In the genomic region with DNA sequence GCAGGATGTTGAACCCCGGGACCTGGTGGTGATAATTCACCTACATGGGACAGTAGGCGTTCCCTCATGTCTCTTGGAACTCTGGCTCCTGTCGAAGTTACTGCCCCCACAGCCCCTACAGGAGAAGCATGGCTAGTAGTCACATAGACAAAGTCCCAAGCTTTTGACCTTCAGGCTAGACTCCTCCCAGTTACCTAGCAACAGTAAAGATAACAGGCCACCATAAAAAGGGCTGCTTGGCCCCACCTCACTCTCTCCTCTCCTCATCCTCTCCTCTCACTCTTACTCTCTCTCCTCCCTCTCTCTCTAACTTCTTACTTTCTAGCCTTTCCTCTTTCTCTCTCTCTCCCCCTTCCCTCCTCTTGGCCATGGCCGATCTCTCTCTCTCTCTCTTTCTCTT, we compare ENCODE assay signal across 20 mouse cellular contexts. TPM values are rescaled to one million over a fixed set of nuclear protein-coding genes. Genes with fewer than 3 reads are reported as not detected.
A peak's percentile ranks its signal among the peaks of the same experiment; 100 is the strongest.
DNase-seq lines count a peak whose midpoint lies in the region; TF ChIP-seq lines count a peak whose summit lies in the region.
"Had no signal": no experiment of that assay in that cellular context is flagged by ENCODE, and none has a peak within 500 bp of the region (broad histone marks: within the 10 kb centered on the region; RNA-seq: fewer than 3 reads in every experiment).

No protein-coding gene starts in this region.

- in situ Hi-C loops in ES-E14 (cut with MboI; ENCODE audit: low sequenced_read_pairs in 2 of 2, unreplicated experiment in 2 of 2) = no loop called here

- H3K9me3 ChIP-seq in ES-E14 (ENCODE audit: control insufficient read depth, insufficient read depth, low read depth, low read length) = no peaks in the 10 kb centered on the region
- H3K9me3 ChIP-seq: embryonic facial prominence, embryonic 13.5 days; embryonic facial prominence, embryonic 15.5 days had no signal

- H3K36me3 ChIP-seq in ES-E14 (ENCODE audit: control insufficient read depth, insufficient read depth, low read length, poor library complexity, severe bottlenecking) = peaks cover 3% of the 10 kb centered on the region; the same call in 1 of the 2 replicates
- H3K36me3 ChIP-seq: embryonic facial prominence, embryonic 13.5 days; embryonic facial prominence, embryonic 15.5 days; forebrain, embryonic 10.5 days; forebrain, embryonic 12.5 days had no signal

- no peak overlapping the region for H3K9ac ChIP-seq in ES-E14 (ENCODE audit: insufficient read depth, low read depth, low read length, poor library complexity, severe bottlenecking)
- H3K9ac ChIP-seq: embryonic facial prominence, embryonic 13.5 days; embryonic facial prominence, embryonic 15.5 days; forebrain, embryonic 12.5 days had no signal

- no peak overlapping the region for H3K4me3 ChIP-seq in ES-E14 (ENCODE audit: insufficient read depth in 1 of 2, low read depth in 1 of 2, low read length in 2 of 2, poor library complexity in 1 of 2, severe bottlenecking in 1 of 2)
- H3K4me3 ChIP-seq: embryonic facial prominence, embryonic 13.5 days; embryonic facial prominence, embryonic 15.5 days; erythroblast, embryonic 14.5 days; forebrain, embryonic 10.5 days; forebrain, embryonic 12.5 days had no signal

- H3K27ac ChIP-seq in ES-E14 (ENCODE audit: insufficient read depth, low read depth, low read length, poor library complexity, severe bottlenecking) = peak overlapping the region; percentile 8; the same call in 1 of the 2 replicates
- H3K27ac ChIP-seq: embryonic facial prominence, embryonic 13.5 days; embryonic facial prominence, embryonic 15.5 days; forebrain, embryonic 10.5 days; forebrain, embryonic 12.5 days had no signal

- peaks cover 4 to 5% of the 10 kb centered on the region in 2 experiments; a peak in 3 of 4 replicates for H3K4me1 ChIP-seq in ES-E14 (ENCODE audit: control insufficient read depth in 2 of 2, insufficient read depth in 2 of 2, low read length in 2 of 2, poor library complexity in 1 of 2)
- H3K4me1 ChIP-seq: embryonic facial prominence, embryonic 13.5 days; embryonic facial prominence, embryonic 15.5 days; forebrain, embryonic 10.5 days; forebrain, embryonic 12.5 days had no signal

- DNase-seq in ES-CJ7 (ENCODE audit: low read depth, low spot score) = peak; percentile 58
- DNase-seq in ES-E14 (ENCODE audit: low read depth, low spot score) = no peak
- DNase-seq in ZHBTc4 (ENCODE audit: low read depth, low spot score) = peak; percentile 55
- no peak for DNase-seq in lung, postnatal 14 days
- no peak for DNase-seq in neural tube, embryonic 10.5 days (ENCODE audit: extremely low spot score, low spot score)
- DNase-seq: adrenal gland, adult 2 months; adrenal gland, postnatal 10 days; adrenal gland, postnatal 25 days; cerebellum, adult 11 months; cerebellum, adult 18-20 months; cerebellum, adult 8-10 months; cerebellum, adult 9-11 months; cerebellum, postnatal 14 days; cerebellum, postnatal 36 days; embryo, embryonic 11 days had no signal

TF ChIP-seq in ES-E14, 5 proteins besides CTCF, POLR2A, EP300 and RAD21:
- TF ChIP-seq ZNF384 (IDR thresholded peaks at IDR 0.05; ENCODE audit: low read depth, low read length) (no peak), ZC3H11A (IDR thresholded peaks at IDR 0.05; ENCODE audit: borderline replicate concordance, low read depth, low read length) (no peak), HCFC1 (IDR thresholded peaks at IDR 0.05; ENCODE audit: borderline replicate concordance, insufficient read depth, low read length) (no peak), CHD2 (IDR thresholded peaks at IDR 0.05; ENCODE audit: low read depth, low read length) (no peak), MAFK (IDR thresholded peaks at IDR 0.05; ENCODE audit: insufficient read depth, low read depth, low read length) (no peak)

RNA-seq across cellular contexts. Expression of gene Hvcn1, which starts 5.7 kb away (rescaled TPM):
- 35.7 and 39.3 TPM in 2 replicates for total RNA-seq in ES-E14 (2012; rRNA removed)

RNA-seq across cellular contexts. Expression of gene Ppp1cc, which starts 42.8 kb away (rescaled TPM):
- total RNA-seq in ES-E14 (2012; rRNA removed) = 245 and 265 TPM in 2 replicates

Comparison
In these comparisons a context has a peak if more than half of its experiments do, and no peak if none do; other contexts are left out.
1. DNase-seq: peak in ES-CJ7 (single experiment) and ZHBTc4 (single experiment); none in ES-E14 (single experiment), lung, postnatal 14 days (single experiment) and neural tube, embryonic 10.5 days (single experiment).